Mouse (Mus musculus) T-helper 2 cell (primary cell): ENCODE data around the gene Sdsl.
"Not testable (repeated sequence)": the region's sequence is repeated elsewhere in the genome, so short reads cannot be mapped to it uniquely, and the experiment has no call there.

Experiments used
- in situ Hi-C: fragments of 300-600 bp; cut with MboI, MseI; formaldehyde crosslinking; loops from one replicate; pipeline ENCODE4 v1.15.1; 2025; ENCODE audit warnings: high pct_unique_total_duplicates

The Sdsl gene

GRCm38 (mm10) chr5:120472770-120473169 is at the start of gene Sdsl:
TSS of gene Sdsl (minus strand) at chr5:120472810.
- in situ Hi-C loops: no loop called here

GRCm38 (mm10) chr5:120517552-120517951 is 44.9 kb upstream of the Sdsl start:
- in situ Hi-C loops: loop anchor here (5.0 to 10.0 kb wide), 2 partner anchors 90 to 937 kb away; partner anchors contain the start of genes Erp29 and Tmem116

DNA sequence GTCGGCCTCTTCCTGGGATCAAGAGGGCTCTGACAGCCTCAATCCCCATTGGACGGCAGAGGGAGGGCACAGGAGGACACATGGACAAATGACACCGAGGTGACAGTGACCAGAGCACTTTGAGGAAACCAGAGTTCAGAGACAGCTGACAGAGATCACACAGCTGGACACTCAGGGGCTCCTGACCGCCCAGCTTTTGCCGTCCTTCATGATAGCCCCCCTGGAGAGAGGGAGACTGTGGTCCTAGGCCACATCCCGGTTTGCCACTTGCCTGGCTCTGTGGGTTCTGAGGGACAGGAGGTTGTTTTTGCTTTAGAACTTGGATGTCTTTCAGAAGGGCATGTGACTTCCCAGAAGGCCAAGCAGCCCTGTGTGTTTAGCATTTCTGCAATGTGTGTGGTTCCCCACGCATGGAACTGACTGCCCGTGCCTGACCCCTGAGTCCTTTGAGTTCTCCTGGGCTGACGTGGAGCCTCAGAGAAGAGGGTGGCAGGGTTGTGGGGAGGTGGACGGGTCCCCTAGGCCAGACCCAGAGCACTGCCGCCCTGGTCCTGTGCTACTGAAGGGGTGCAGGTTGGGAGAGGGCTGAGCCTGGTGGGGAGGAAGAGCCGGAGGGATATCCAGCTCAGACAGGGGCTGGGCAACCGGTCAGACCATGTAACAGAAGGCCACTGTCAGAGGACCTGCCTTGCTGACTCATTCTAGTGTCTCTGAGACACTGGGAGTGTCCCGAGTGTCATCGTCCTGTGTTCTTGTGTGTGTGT is 43.8 kb upstream of the Sdsl start:
- in situ Hi-C loops: loop anchor here (5.0 to 10.0 kb wide), 2 partner anchors 91 to 938 kb away; partner anchors contain the start of genes Erp29 and Tmem116

GRCm38 (mm10) chr5:120515451-120515850 is 42.8 kb upstream of the Sdsl start:
- in situ Hi-C loops: loop anchor here (5.0 to 10.0 kb wide), 2 partner anchors 92 to 939 kb away; partner anchors contain the start of genes Erp29 and Tmem116

GRCm38 (mm10) chr5:120514754-120515153 is 42.1 kb upstream of the Sdsl start:
- in situ Hi-C loops: loop anchor here (5.0 to 10.0 kb wide), 2 partner anchors 93 to 940 kb away; partner anchors contain the start of genes Erp29 and Tmem116

GRCm38 (mm10) chr5:120514031-120514677 is 41.5 kb upstream of the Sdsl start:
- in situ Hi-C loops: loop anchor here (10.0 kb wide), 1 partner anchor 941 kb away; the partner anchor contains the start of genes Erp29 and Tmem116

DNA sequence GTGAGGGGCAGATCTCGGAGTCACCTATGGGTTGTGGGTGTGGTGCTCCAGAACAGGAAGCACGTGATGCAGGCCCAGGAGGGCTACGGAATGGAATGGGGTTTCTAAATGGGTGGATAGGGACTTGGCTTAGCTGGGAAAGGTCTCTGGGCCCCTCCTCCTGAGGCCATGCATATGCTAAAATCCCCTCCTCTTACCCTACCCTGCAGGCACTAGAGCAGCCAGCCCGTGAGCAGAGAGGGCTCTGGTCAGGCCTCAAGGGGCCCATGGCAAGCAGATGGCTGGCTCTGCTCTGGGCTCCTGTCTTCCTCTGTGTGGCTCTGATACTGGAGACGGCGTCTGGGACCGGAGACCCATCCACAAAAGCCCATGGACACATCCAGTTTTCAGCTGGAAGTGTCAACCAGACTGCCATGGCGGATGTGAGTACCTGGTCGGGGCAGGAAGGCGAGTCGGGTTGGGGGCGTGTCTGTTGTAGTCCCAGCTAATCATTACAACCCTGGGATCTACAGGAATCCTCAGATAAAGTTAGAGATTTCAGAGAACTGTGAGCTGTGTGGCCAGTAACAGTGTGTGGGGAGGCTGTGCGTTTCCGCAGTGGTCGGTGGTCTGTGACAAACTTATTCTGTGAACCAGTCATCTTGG is 40.4 kb upstream of the Sdsl start:
- in situ Hi-C loops: loop anchor here (10.0 kb wide), 1 partner anchor 942 kb away; the partner anchor contains the start of genes Erp29 and Tmem116

DNA sequence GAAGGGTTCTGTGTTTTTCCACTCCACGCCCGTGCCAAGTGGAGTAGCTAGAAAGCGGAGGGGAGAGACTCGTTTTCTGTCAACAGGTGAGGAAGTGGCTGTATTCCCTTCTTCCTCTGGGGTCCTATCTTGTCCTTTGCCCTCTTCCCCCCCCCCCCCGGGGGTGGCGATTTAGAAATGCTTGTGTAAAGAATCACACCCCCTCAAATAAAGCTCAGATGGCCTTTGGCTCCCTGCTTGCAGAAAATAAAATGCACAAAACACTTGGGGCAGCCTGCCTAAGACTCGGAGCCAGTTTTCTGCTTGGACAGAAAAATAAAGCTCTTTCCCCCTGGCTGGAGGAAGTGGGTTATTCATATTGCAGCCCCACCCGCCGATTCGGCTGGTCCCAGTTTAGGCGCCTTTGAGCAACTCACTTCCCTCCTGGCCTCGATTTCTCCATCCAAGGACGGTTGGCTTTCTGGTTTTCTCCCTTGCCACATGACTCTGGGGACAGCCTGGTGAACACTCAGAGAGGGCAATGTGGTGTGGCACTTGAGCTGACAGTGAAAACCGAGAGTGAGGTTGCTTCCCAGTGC is 39.1 kb upstream of the Sdsl start:
- in situ Hi-C loops: loop anchor here (10.0 kb wide), 1 partner anchor 943 kb away; the partner anchor contains the start of genes Erp29 and Tmem116

GRCm38 (mm10) chr5:120510982-120511642 is 38.5 kb upstream of the Sdsl start, which contains the start of gene Slc8b1:
TSS of gene Slc8b1 (plus strand) at chr5:120511168.
- in situ Hi-C loops: loop anchor here (10.0 kb wide), 1 partner anchor 944 kb away; the partner anchor contains the start of genes Erp29 and Tmem116

DNA sequence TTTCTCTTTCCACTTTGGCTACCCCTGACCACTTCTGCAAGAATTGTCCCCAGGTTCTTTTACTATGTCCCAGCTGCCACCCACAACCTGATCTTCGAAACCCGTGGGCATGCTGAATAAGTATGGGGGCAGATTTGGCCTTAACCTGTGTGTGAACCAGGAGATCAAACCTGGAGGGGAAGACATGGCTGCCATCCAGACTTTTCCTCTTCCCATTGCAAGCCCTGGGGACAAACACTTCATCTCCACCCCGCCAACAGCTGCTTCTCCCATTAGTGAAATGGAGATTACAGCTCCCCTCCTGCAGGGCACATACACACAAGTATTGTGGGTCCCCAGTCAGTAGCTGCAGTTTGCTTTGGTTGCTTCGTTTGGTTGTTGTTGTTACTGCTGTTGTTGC is 34.7 kb upstream of the Sdsl start:
- in situ Hi-C loops: no loop called here

DNA sequence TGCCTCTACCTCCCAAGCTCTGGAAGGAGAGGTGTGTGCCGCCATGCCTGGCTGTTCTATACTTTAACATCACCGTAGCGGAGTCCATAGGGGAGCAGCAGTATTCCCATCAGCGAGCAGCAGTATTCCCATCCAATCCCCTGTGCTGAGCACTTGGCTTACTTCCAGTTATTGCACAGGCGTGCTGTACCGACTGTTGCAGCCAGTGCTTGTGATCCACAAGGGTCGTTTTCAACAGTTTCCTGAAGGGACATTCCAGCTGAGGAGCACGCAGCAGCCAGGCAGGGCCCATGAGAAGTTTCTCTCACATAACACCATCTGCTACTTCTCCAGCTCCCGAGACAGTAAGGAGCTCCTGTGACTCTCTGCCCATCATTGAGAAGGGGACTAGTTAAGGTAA is 33.9 kb upstream of the Sdsl start:
- in situ Hi-C loops: no loop called here

- in situ Hi-C loops: no loop called here
Measured at GRCm38 (mm10) chr5:120505781-120506180, 33.2 kb upstream of the Sdsl start.

DNA sequence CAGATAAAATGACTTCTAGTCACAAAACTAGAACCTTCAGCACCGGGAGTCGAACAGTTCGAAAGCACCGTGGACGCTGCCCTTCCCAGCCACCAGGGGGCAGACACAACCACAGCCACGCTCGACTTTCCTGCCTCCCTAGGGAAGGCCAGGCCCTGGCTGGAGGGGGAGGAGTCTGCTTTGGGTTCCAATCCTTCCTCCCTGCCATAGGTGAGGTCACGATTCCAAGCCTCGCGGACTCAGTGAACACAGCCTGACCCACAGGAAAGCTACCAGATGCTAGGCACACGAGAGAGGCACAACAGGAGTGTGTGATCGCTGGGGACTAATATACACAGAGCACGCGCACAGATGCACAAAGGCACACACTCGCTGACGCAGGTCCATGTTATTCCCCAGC is 32.8 kb upstream of the Sdsl start:
- in situ Hi-C loops: no loop called here

DNA sequence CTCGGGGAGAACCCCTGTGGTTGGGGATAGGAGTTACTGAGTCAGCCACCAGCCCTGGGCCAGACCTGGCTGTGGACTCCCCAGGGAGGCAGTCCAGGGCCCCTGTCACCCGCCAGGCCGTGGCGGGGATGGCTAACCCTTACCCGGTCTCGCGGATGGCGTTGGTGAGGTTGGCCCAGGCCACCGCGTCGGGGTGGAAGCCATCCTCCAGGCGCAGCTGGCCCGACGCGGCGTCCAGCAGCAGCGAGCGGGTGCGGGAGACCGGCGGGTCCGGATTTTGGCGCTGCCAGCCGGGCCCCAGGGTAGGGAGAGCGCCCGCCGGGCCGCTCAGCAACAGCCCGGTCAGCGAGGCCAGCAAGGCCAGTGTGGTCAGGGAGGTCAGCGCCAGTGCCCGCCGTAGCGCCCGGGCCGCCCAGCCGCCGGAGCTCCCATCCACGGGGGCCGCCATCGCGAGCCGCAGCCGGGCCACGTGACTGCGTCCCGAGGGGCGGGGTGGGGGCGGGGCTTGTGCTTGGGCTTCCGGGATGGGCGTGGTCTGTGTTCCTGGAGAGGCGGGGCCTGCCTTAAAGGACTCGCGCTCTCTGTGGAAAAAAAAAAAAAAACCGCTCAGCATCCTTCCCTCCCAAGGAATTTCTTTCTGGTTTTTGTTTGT is 30.7 kb upstream of the Sdsl start, which contains the start of gene Plbd2:
Plbd2 (minus strand) TSS at position 482 of the 652 bp plus-strand sequence.
- in situ Hi-C loops: no loop called here

- in situ Hi-C loops: no loop called here
Measured at GRCm38 (mm10) chr5:120502675-120503143, 30.1 kb upstream of the Sdsl start.

GRCm38 (mm10) chr5:120502147-120502621 is 29.6 kb upstream of the Sdsl start:
- in situ Hi-C loops: no loop called here

DNA sequence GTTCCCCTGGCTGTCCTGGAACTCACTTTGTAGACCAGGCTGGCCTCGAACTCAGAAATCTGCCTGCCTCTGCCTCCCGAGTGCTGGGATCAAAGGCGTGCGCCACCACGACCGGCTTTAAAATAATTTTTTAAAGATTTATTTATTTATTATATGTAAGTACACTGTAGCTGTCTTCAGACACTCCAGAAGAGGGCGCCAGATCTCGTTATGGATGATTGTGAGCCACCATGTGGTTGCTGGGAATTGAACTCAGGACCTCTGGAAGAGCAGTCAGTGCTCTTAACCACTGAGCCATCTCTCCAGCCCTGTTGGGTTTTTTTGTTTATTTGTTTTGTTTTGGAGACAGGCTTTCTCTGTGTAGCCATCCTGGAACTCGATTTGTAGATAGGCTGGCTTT is 28.0 kb upstream of the Sdsl start:
- in situ Hi-C loops: not testable (repeated sequence)

- in situ Hi-C loops: no loop called here
Measured at GRCm38 (mm10) chr5:120499202-120499601, 26.6 kb upstream of the Sdsl start.

DNA sequence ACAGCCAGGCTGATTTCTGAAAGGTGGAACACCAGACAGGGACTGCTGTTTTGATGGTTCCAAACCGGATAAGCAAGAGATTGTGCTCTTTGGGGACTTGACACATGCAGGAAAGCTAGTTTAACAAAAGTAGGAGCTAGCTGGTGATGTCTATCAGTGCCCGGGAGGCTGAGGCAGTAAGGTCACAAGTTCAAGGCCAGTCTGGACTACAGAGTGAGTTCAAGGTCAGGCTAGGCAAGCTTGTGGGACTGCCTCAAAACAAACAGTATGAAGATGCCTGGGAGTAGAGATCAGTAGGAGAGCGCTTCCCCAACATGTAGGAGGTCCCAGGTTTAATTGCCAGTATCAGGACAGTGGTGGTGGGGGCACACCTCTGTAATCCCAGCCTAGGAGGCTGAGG is 24.5 kb upstream of the Sdsl start:
- in situ Hi-C loops: no loop called here

- in situ Hi-C loops: no loop called here
Measured at GRCm38 (mm10) chr5:120495703-120496226, 23.2 kb upstream of the Sdsl start.
